ENCODE assay signal across 16 mouse cellular contexts in genomic region chr1:133011955-133012841, GRCm38 (mm10). TPM values are rescaled to one million over a fixed set of nuclear protein-coding genes. Genes with fewer than 3 reads are reported as not detected.
A peak's percentile ranks its signal among the peaks of the same experiment; 100 is the strongest.
DNase-seq lines count a peak whose midpoint lies in the region; ATAC-seq and TF ChIP-seq lines count a peak whose summit lies in the region.
"Had no signal": no experiment of that assay in that cellular context is flagged by ENCODE, and none has a peak within 500 bp of the region (broad histone marks: within the 10 kb centered on the region; RNA-seq: fewer than 3 reads in every experiment).

No protein-coding gene starts in this region.

- peaks cover 5% of the 10 kb centered on the region; the same call in 1 of the 2 replicates for H3K79me2 ChIP-seq in liver, adult 2 months (ENCODE audit: control insufficient read depth, insufficient read depth, low read length)

- H3K4me3 ChIP-seq in liver, adult 2 months (ENCODE audit: insufficient read depth, low read depth, low read length), result no peak overlapping the region
- no peak overlapping the region for H3K4me3 ChIP-seq in liver, postnatal 0 days (ENCODE audit: low read depth, low read length)
- no peak overlapping the region for H3K4me3 ChIP-seq in G1E (ENCODE audit: low read depth, low read length)
- H3K4me3 ChIP-seq: heart, adult 2 months; midbrain, embryonic 12.5 days had no signal

- no peaks in the 10 kb centered on the region for H3K27me3 ChIP-seq in liver, adult 2 months (ENCODE audit: control insufficient read depth, insufficient read depth, low read length)
- no peaks in the 10 kb centered on the region for H3K27me3 ChIP-seq in liver, postnatal 0 days (ENCODE audit: insufficient read depth, low read length)
- H3K27me3 ChIP-seq in G1E (ENCODE audit: insufficient read depth, low read length), result no peaks in the 10 kb centered on the region
- H3K27me3 ChIP-seq: midbrain, embryonic 12.5 days had no signal

- DNase-seq in liver, adult 2 months (ENCODE audit: extremely low read depth, low read depth, low spot score), result peak; percentile 49
- no peak for DNase-seq in liver, postnatal 0 days
- DNase-seq in G1E (ENCODE audit: low spot score) (no peak), adipocyte (ENCODE audit: low spot score) (no peak)
- peak; percentile 49 for DNase-seq in thymus, postnatal 25 days
- no peak for DNase-seq in left cerebral cortex, adult 11 months (ENCODE audit: low spot score)
- DNase-seq in kidney, postnatal 14 days, result no peak
- DNase-seq: adrenal gland, postnatal 14 days; cerebellum, postnatal 25 days; heart, adult 2 months; heart, postnatal 14 days; kidney, adult 2 months; lung, adult 2 months had no signal

- whole genome bisulfite sequencing in liver, adult 2 months, result 77% methylated on average over 12 of the region's 13 CpGs
- WGBS in liver, postnatal 0 days (ENCODE audit: insufficient replicate concordance), result 55% methylated on average over 11 of the region's 13 CpGs

- H3K36me3 ChIP-seq in liver, adult 2 months (ENCODE audit: control insufficient read depth, insufficient read depth, low read length), result peaks cover 46% of the 10 kb centered on the region
- H3K36me3 ChIP-seq in liver, postnatal 0 days (replicated peaks; ENCODE audit: insufficient read depth, low read length), result peaks cover 56% of the 10 kb centered on the region
- peaks cover 92% of the 10 kb centered on the region for H3K36me3 ChIP-seq in G1E (replicated peaks)

- TF ChIP-seq CTCF in liver, adult 2 months (IDR thresholded peaks at IDR 0.05; ENCODE audit: low read depth, low read length), result no peak
- TF ChIP-seq CTCF in liver, postnatal 0 days (IDR thresholded peaks at IDR 0.05; ENCODE audit: low read depth), result no peak
- TF ChIP-seq CTCF in G1E (IDR thresholded peaks at IDR 0.05; ENCODE audit: low read depth, low read length), result no peak

- no peaks in the 10 kb centered on the region for H3K9me3 ChIP-seq in liver, postnatal 0 days (ENCODE audit: low read length)
- H3K9me3 ChIP-seq in G1E (replicated peaks), result no peaks in the 10 kb centered on the region
- H3K9me3 ChIP-seq: midbrain, embryonic 12.5 days had no signal

- H3K9ac ChIP-seq in liver, adult 2 months (ENCODE audit: low read depth, low read length), result no peak overlapping the region
- no peak overlapping the region for H3K9ac ChIP-seq in liver, postnatal 0 days (replicated peaks)
- H3K9ac ChIP-seq: midbrain, embryonic 12.5 days had no signal

- TF ChIP-seq EP300 in liver, postnatal 0 days (IDR thresholded peaks at IDR 0.05; ENCODE audit: low read depth), result no peak

- H3K4me1 ChIP-seq in liver, adult 2 months (ENCODE audit: control insufficient read depth, insufficient read depth, low read length), result no peaks in the 10 kb centered on the region
- peaks cover 4% of the 10 kb centered on the region; the same call in 1 of the 2 replicates for H3K4me1 ChIP-seq in liver, postnatal 0 days (ENCODE audit: insufficient read depth)
- H3K4me1 ChIP-seq in G1E (ENCODE audit: insufficient read depth, low read depth, low read length), result peaks cover 14% of the 10 kb centered on the region
- H3K4me1 ChIP-seq: midbrain, embryonic 12.5 days had no signal

- ATAC-seq in liver, postnatal 0 days, result no peak
- ATAC-seq in G1E (ENCODE audit: extremely low read depth, insufficient number of reproducible peaks, low FRiP score, poor library complexity, severe bottlenecking), result 0 out of 2 replicates have a peak, but pooled peaks have one; percentile 4
- ATAC-seq in monocyte, adult 5-6 weeks (replicated peaks; ENCODE audit: insufficient number of reproducible peaks, low FRiP score, low TSS enrichment, poor library complexity, severe bottlenecking), result 0 out of 2 replicates have a peak, but pooled peaks have one; percentile 43
- ATAC-seq: hindbrain, embryonic 16.5 days had no signal

- H3K4me2 ChIP-seq in liver, postnatal 0 days (ENCODE audit: low read depth, low read length), result no peak overlapping the region
- H3K4me2 ChIP-seq: midbrain, embryonic 12.5 days had no signal

- TF ChIP-seq POLR2A in liver, adult 2 months (IDR thresholded peaks at IDR 0.05; ENCODE audit: extremely low read depth, insufficient read depth, low read length), result no peak

- no peak overlapping the region; the same call in 1 of the 2 replicates for H3K27ac ChIP-seq in liver, adult 2 months (replicated peaks; ENCODE audit: insufficient read depth, low read depth, low read length)
- H3K27ac ChIP-seq in liver, postnatal 0 days (ENCODE audit: low read depth), result no peak overlapping the region
- H3K27ac ChIP-seq: heart, adult 2 months; midbrain, embryonic 12.5 days had no signal

RNA-seq across cellular contexts. Expression of gene Mdm4, which starts 18.2 kb away (rescaled TPM):
- 40.9 and 41.8 TPM in 2 replicates for total RNA-seq in liver, adult 2 months (2014; rRNA removed)
- polyA plus RNA-seq in liver, adult 2 months (2012; rRNA removed), result 8.9 and 14.3 TPM in 2 replicates
- 5.8 and 9.0 TPM in 2 replicates for polyA plus RNA-seq in liver, postnatal 0 days (2015; fragmentation: Nextera tagmentation; extraction: Ambion mirVana)
- total RNA-seq in G1E (2014; fragmentation: Nextera tagmentation), result 323 and 378 TPM in 2 replicates
- total RNA-seq in G1E (2017), result 173 and 219 TPM in 2 replicates
- polyA plus RNA-seq in G1E (2012), result 76.1 and 87.3 TPM in 2 replicates
- total RNA-seq in monocyte, adult 5-6 weeks (2017), result 113 to 271 TPM (median 138 TPM) in 3 replicates

RNA-seq across cellular contexts. Expression of gene Pik3c2b, which starts 33.3 kb away (rescaled TPM):
- 2.5 TPM in 2 replicates for total RNA-seq in liver, adult 2 months (2014; rRNA removed)
- polyA plus RNA-seq in liver, adult 2 months (2012; rRNA removed), result 1.6 and 3.3 TPM in 2 replicates
- polyA plus RNA-seq in liver, postnatal 0 days (2015; fragmentation: Nextera tagmentation; extraction: Ambion mirVana), result 0.83 and 1.00 TPM in 2 replicates
- total RNA-seq in G1E (2014; fragmentation: Nextera tagmentation) (not detected in 2 replicates), G1E (2017) (0.12 and 0.27 TPM in 2 replicates)
- not detected in 2 replicates for polyA plus RNA-seq in G1E (2012)
- total RNA-seq in monocyte, adult 5-6 weeks (2017), result 1.4 to 5.4 TPM (median 1.9 TPM) in 3 replicates

Comparison
In these comparisons a context has a peak if more than half of its experiments do, and no peak if none do; other contexts are left out.
1. DNase-seq: peak in liver, adult 2 months (single experiment) and thymus, postnatal 25 days (single experiment); none in liver, postnatal 0 days (single experiment), G1E (single experiment), left cerebral cortex, adult 11 months (single experiment), kidney, postnatal 14 days (single experiment) and adipocyte (single experiment).